Mouse (Mus musculus) neural tube, embryonic 11.5 days (tissue): ENCODE measurements around the gene Spc25. TPM values are rescaled to one million over a fixed set of nuclear protein-coding genes. Genes with fewer than 3 reads are reported as not detected.
A peak's percentile ranks its signal among the peaks of the same experiment; 100 is the strongest.

Experiments
- ATAC-seq: fragments of 200-750 bp; cut with Nextera tagmentation; 2 replicates; pipeline ENCODE4 v1.8.0; 2017; ENCODE audit warnings: moderate number of reproducible peaks, mild to moderate bottlenecking, moderate TSS enrichment, moderate library complexity; ENCODE audit not compliant: insufficient read depth, low FRiP score, low TSS enrichment
- DNase-seq: peaks from one replicate; pipeline ENCODE4 v3.0.0-alpha.2; 2015; ENCODE audit warnings: low spot score
- H3K27ac ChIP-seq: fragments of 300-500 bp; sonication (generic); 2 replicates; pipeline ENCODE4 v1.5.1; 2014; ENCODE audit warnings: low read depth, mild to moderate bottlenecking, low read length
- H3K27me3 ChIP-seq: fragments of 300-500 bp; sonication (generic); 2 replicates; pipeline ENCODE4 v1.6.1; 2014; ENCODE audit warnings: mild to moderate bottlenecking, low read length, mixed read lengths; ENCODE audit not compliant: control insufficient read depth, insufficient read depth
- H3K36me3 ChIP-seq: fragments of 300-500 bp; sonication (generic); 2 replicates; pipeline ENCODE4 v1.6.1; 2014; ENCODE audit warnings: mild to moderate bottlenecking, low read length, moderate library complexity, mixed read lengths; ENCODE audit not compliant: control insufficient read depth, insufficient read depth
- H3K4me1 ChIP-seq: fragments of 300-500 bp; sonication (generic); 2 replicates; pipeline ENCODE4 v1.6.1; 2014; ENCODE audit warnings: low read length, mixed read lengths; ENCODE audit not compliant: control insufficient read depth, insufficient read depth
- H3K4me2 ChIP-seq: fragments of 300-500 bp; sonication (generic); 2 replicates; pipeline ENCODE4 v1.6.1; 2014; ENCODE audit warnings: low read depth, mild to moderate bottlenecking, moderate library complexity
- H3K4me3 ChIP-seq: fragments of 300-500 bp; sonication (generic); 2 replicates; pipeline ENCODE4 v1.5.1; 2014; ENCODE audit warnings: low read depth, low read length
- H3K9ac ChIP-seq: fragments of 300-500 bp; sonication (generic); 2 replicates; pipeline ENCODE4 v1.6.1; 2014; ENCODE audit warnings: mild to moderate bottlenecking, low read length
- H3K9me3 ChIP-seq: fragments of 300-500 bp; sonication (generic); 2 replicates; pipeline ENCODE4 v1.6.1; 2016; ENCODE audit warnings: low read length; ENCODE audit not compliant: control insufficient read depth
- WGBS: fragments of 180-500 bp; shearing (Covaris S2); extraction: QIAGEN DNeasy Blood & Tissue Kit; methylation state at CpG from one replicate; pipeline ENCODE4 v1.1.7; 2014; 5-methylcytosine and 5-hydroxymethylcytosine counted together
- polyA plus RNA-seq: library from polyadenylated mRNA; unstranded; fragments of >200 nt; fragmentation: Nextera tagmentation; extraction: Ambion mirVana; gene quantifications from 2 replicates; pipeline ENCODE4 v1.2.1, GENCODE M21; 2014

The Spc25 gene
- polyA plus RNA-seq, 1 experiment from 2014 or later: 228 TPM

DNA sequence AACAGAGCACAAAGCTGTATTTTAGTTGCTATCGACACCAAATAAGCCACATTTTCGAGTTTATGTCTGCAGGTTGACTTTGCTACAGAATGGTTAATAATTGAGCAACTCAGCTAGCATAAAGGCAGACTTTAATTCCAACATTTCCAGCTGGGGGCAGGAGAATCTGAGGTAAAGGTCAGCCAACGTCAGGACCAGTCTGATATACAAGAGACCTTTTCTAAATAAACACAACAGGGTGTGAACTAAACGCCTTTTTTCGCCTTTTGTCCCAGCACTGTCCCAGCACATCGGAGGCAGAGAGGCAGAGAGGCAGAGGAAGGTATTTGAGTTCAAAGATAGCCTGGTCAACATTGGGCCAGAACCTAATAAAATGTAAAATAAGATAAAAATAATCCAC, 809 bp downstream of the Spc25 start:
- peaks cover 5% of the 10 kb centered on the region; the same call in 1 of the 2 replicates for H3K4me1 ChIP-seq
- peak overlapping the region; percentile 87 for H3K4me3 ChIP-seq
- no peaks in the 10 kb centered on the region for H3K27me3 ChIP-seq
- H3K27ac ChIP-seq: no peak overlapping the region
- WGBS: 21% methylated on average over 6 of the region's 6 CpGs
- peak overlapping the region; percentile 60 for H3K4me2 ChIP-seq
- peak overlapping the region; percentile 88 for H3K9ac ChIP-seq
- ATAC-seq (no peak), DNase-seq (no peak)
- H3K9me3 ChIP-seq: no peaks in the 10 kb centered on the region
- H3K36me3 ChIP-seq: no peaks in the 10 kb centered on the region

DNA sequence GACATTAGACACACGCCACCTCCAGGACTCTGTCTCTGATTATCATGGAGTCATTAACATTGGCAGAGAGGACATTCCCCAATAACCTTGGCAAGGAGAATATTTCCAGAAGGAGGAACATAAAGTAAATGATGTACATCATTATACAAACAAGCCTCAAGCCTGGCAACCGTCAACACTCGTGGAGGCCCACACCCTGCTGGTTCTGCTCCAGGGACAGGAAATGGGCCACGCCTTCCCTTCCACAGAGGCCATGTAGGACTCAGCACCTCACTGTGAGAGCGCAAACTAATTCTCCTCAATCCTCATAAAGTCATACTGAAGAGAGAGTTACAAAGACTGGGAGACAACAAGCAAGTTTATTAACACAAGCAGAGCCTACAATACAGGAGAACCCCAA, 12.4 kb downstream of the Spc25 start:
- Histone ChIP-seq H3K4me2 (no peak overlapping the region), H3K27ac (no peak overlapping the region), H3K36me3 (0 out of 2 replicates have a peak, but pooled peaks cover 2% of the 10 kb centered on the region), H3K9ac (no peak overlapping the region), H3K27me3 (no peaks in the 10 kb centered on the region), H3K4me1 (no peaks in the 10 kb centered on the region), H3K4me3 (no peak overlapping the region), H3K9me3 (no peaks in the 10 kb centered on the region)
- 85% methylated on average over 5 of the region's 5 CpGs for WGBS
- DNase-seq (no peak), ATAC-seq (no peak)

DNA sequence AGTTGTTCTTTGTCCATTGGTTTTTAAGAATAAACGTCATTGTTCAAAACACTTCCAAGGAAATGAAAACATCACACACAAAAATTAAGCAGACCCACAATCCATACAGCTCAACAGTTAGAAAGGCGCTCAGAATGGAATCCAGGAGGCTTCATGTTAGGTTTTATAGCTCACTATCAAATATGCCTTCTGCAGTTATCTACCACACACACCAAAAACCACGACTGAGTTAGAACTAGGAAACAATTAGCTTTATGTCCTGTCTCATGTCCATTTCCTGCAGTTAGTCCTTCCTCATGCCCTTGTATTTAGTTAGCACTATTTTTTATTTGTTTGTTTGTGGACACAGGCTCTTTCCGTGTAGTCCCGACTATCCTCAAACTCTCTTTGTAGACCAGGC, 14.9 kb downstream of the Spc25 start:
- no peak for ATAC-seq
- no peak overlapping the region for H3K27ac ChIP-seq

DNA sequence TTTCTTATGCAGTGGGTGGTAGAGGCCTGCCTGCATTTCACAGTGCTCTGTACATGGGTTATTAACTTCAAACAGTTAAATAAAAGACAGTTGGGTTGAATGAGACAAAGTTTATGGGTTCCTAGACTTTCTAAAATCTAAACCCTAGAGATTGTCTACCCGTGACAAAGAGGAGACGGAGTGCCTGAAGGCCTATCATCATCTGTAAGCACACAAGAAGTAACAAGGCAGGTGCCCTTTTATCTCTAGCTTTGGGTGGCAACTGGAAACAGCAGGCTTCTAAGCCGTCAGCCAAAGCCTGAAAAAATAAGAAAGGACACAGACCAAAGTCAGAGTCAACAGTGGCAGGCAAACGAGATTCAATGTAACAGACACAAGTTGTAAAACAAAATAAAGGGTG, 16.8 kb downstream of the Spc25 start:
- H3K27me3 ChIP-seq: no peaks in the 10 kb centered on the region
- ATAC-seq (no peak), DNase-seq (no peak)
- no peak overlapping the region for H3K4me2 ChIP-seq
- 61% methylated on average over 4 of the region's 4 CpGs for WGBS
- H3K4me1 ChIP-seq: no peaks in the 10 kb centered on the region
- H3K27ac ChIP-seq: no peak overlapping the region
- no peak overlapping the region for H3K4me3 ChIP-seq
- no peak overlapping the region for H3K9ac ChIP-seq
- H3K36me3 ChIP-seq: no peaks in the 10 kb centered on the region
- no peaks in the 10 kb centered on the region for H3K9me3 ChIP-seq

More for the DNA sequence above, 14.9 kb downstream of the Spc25 start:
- Histone ChIP-seq H3K4me1 (no peaks in the 10 kb centered on the region), H3K9ac (no peak overlapping the region), H3K27me3 (no peaks in the 10 kb centered on the region), H3K9me3 (no peaks in the 10 kb centered on the region), H3K36me3 (no peaks in the 10 kb centered on the region), H3K4me3 (no peak overlapping the region), H3K4me2 (no peak overlapping the region)
- WGBS: 95% methylated on average over 5 of the region's 5 CpGs
- no peak for DNase-seq

DNA sequence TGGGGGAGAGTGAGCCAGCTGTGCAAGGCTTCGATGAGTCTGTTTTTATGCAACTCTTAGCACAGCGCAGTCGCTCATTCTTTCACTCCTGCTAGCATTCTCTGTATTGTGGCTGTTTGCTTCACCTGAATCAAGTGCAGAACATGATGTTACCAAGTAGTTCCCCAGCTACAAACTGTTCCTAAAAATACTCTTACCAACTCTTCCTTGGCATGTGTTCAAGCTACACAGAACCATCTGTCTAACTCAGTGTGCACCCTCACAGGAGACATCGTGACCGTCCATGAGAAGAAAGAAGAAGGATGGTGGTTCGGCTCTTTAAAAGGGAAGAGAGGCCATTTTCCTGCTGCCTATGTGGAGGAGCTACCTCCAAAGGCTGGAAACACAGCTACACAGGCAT, 17.3 kb downstream of the Spc25 start:
- Histone ChIP-seq H3K27ac (no peak overlapping the region), H3K4me1 (no peaks in the 10 kb centered on the region), H3K9ac (no peak overlapping the region), H3K4me3 (no peak overlapping the region), H3K9me3 (no peaks in the 10 kb centered on the region), H3K4me2 (no peak overlapping the region), H3K36me3 (no peaks in the 10 kb centered on the region), H3K27me3 (no peaks in the 10 kb centered on the region)
- 91% methylated on average over 6 of the region's 6 CpGs for WGBS
- no peak for ATAC-seq
- DNase-seq: no peak

DNA sequence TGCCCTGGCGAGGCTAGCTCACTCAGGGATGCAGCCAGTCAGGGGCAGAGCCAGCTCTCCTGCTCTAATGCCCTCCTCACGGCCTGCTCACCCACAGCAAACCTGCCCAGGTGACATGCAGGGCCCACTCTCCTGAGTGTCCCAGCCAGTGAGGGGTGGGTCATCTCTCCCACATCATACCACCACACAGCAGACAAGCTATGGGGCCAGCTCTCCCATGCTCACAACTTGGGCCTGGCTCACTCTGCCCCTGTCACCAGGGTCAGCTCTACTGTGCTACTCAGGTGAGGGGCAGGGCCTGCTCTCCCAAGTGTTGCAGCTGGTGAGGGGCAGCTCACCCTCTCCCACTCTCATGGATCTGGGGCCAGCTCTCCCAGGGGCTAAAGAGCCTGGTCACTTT, 18.0 kb downstream of the Spc25 start:
- 80% methylated on average over 2 of the region's 2 CpGs for WGBS
- H3K4me1 ChIP-seq: no peaks in the 10 kb centered on the region
- H3K9me3 ChIP-seq: no peaks in the 10 kb centered on the region
- no peaks in the 10 kb centered on the region for H3K27me3 ChIP-seq
- no peak overlapping the region for H3K4me2 ChIP-seq
- no peak overlapping the region for H3K4me3 ChIP-seq
- ATAC-seq (no peak), DNase-seq (no peak)
- H3K27ac ChIP-seq: no peak overlapping the region
- H3K36me3 ChIP-seq: no peaks in the 10 kb centered on the region
- H3K9ac ChIP-seq: no peak overlapping the region

DNA sequence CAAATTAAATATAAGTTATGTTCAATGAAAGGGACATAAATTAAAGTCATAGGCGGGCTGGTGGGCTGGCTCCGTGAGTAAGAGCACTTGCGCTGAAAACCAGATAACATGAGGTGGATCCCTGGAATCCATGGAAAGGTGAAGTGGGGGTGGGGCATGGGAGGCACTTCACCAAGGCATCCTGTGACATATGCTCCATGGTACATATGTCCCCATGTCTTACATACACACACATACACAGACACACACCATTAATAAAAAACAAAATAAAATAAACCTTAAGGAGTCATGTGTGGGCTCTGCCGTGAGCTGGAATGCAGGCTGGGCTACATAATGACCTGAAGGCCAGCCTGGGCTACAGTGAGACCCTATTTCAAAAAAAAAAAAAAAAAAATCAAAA, 26.3 kb downstream of the Spc25 start:
- WGBS: 96% methylated on average over 4 of the region's 4 CpGs
- no peaks in the 10 kb centered on the region for H3K9me3 ChIP-seq
- no peaks in the 10 kb centered on the region for H3K4me1 ChIP-seq
- no peak overlapping the region for H3K4me2 ChIP-seq
- no peak overlapping the region for H3K27ac ChIP-seq
- H3K36me3 ChIP-seq: no peaks in the 10 kb centered on the region
- ATAC-seq (no peak), DNase-seq (no peak)
- no peak overlapping the region for H3K4me3 ChIP-seq
- no peaks in the 10 kb centered on the region for H3K27me3 ChIP-seq
- H3K9ac ChIP-seq: no peak overlapping the region

DNA sequence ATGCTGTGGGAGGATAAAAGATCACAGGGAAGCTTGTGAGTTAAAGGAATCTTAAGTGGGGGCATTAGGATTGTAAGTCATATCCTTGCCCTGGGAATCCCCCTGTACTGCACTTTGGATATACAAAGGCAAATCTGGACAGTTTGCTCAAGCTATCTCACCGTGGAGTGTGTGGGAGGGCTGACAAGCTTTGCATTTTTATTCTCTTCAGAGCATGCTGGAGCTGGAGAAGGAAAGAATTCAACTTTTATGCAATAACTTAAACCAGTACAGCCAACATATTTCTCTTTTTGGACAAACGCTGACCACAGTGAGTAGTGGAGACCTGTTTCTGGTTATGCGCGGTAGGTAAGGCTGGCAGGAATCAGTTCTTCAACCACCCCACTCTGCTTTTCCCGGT, 30.7 kb downstream of the Spc25 start:
- Histone ChIP-seq H3K9ac (no peak overlapping the region), H3K27me3 (no peaks in the 10 kb centered on the region), H3K4me2 (no peak overlapping the region), H3K36me3 (no peaks in the 10 kb centered on the region), H3K27ac (no peak overlapping the region), H3K4me3 (no peak overlapping the region), H3K4me1 (no peaks in the 10 kb centered on the region), H3K9me3 (no peaks in the 10 kb centered on the region)
- no peak for DNase-seq
- WGBS: 79% methylated on average over 5 of the region's 5 CpGs
- no peak for ATAC-seq

DNA sequence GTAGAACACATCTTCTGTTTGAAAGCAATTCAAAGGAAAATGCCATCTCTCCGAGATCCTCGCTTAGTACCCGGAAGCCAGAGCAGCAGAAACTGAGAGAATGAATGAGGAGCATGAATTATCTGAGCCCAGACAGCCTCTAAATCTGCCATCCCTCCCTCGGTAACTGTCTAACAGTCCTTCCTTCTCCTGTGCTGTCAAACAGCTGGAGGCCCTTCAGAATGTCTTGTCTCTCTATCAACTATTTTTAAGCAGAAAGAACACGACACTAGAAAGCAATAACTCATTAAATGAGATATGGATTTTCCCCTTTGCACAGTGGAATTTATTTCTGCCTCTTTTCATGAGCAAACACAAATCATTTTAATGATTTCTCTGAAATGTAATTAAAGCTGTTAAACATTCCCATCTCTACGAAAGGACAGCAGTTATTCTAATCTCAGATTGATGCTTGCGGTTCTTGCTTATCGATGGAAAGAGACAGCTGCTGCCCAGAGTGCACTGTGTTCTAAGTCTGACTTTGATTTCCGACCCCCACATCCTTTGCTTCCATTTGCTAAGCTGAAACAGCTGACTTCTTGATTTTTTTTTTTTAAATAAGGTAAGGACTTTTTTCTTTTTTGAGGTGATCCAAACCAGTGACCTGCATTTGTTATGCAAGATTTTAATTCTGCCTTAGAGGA, 35.5 kb downstream of the Spc25 start:
- ATAC-seq: 0 out of 2 replicates have a peak, but pooled peaks have one; percentile 35
- Histone ChIP-seq H3K27me3 (no peaks in the 10 kb centered on the region), H3K36me3 (no peaks in the 10 kb centered on the region), H3K4me2 (no peak overlapping the region), H3K27ac (no peak overlapping the region), H3K9ac (no peak overlapping the region), H3K4me1 (no peaks in the 10 kb centered on the region), H3K4me3 (no peak overlapping the region), H3K9me3 (no peaks in the 10 kb centered on the region)
- no peak for DNase-seq
- WGBS: 57% methylated on average over 9 of the region's 9 CpGs
